Mouse (Mus musculus) CH12.LX (cell line): Measurements from ENCODE around the gene Fam227a. TPM values are rescaled to one million over a fixed set of nuclear protein-coding genes. Genes with fewer than 3 reads are reported as not detected.
A peak's percentile ranks its signal among the peaks of the same experiment; 100 is the strongest.

Experiments
- DNase-seq: peaks from one replicate; pipeline ENCODE4 v3.0.0-alpha.2; 2013; ENCODE audit errors: extremely low read depth
- H3K27ac ChIP-seq: 2 replicates; pipeline ENCODE4 v1.5.1; 2012; ENCODE audit warnings: low read depth, mild to moderate bottlenecking, control low read depth, moderate library complexity; ENCODE audit not compliant: insufficient read depth
- H3K27me3 ChIP-seq: replicated peaks from 2 replicates; pipeline ENCODE3; 2012; ENCODE audit warnings: inconsistent platforms
- H3K36me3 ChIP-seq, 2 experiments: replicated peaks in 1 of 2; 2 replicates each; pipeline versions ENCODE3 to v1.6.1; 2012; ENCODE audit warnings: inconsistent platforms in 1 of 2, low read length in 1 of 2, mild to moderate bottlenecking in 1 of 2, mixed read lengths in 1 of 2, moderate library complexity in 1 of 2; ENCODE audit not compliant: control insufficient read depth in 1 of 2, insufficient read depth in 1 of 2
- H3K4me1 ChIP-seq, 2 experiments: 2 replicates each; pipeline ENCODE4 v1.6.1; 2012; ENCODE audit warnings: inconsistent platforms in 1 of 2, moderate library complexity in 1 of 2; ENCODE audit not compliant: insufficient read depth in 2 of 2, control insufficient read depth in 1 of 2
- H3K4me2 ChIP-seq: 2 replicates; pipeline ENCODE4 v1.6.1; 2012; ENCODE audit warnings: low read depth, mild to moderate bottlenecking, control low read depth; ENCODE audit not compliant: poor library complexity, insufficient read depth, severe bottlenecking
- H3K4me3 ChIP-seq, 3 experiments: fragments of 150-350 bp in 1 of 3; sonication (generic) in 1 of 3; replicated peaks in 1 of 3; 2 replicates each; pipeline versions ENCODE3 to v1.5.1; 2011 to 2012; ENCODE audit warnings: low read depth in 2 of 3, low read length in 2 of 3, mild to moderate bottlenecking in 2 of 3, moderate library complexity in 2 of 3, control low read depth in 1 of 3, improper control_type of control experiment in 1 of 3, inconsistent platforms in 1 of 3, mixed read lengths in 1 of 3; ENCODE audit not compliant: poor library complexity in 1 of 3
- H3K79me2 ChIP-seq: replicated peaks from 2 replicates; pipeline ENCODE4 v1.6.1; 2012; ENCODE audit warnings: mild to moderate bottlenecking, moderate library complexity; ENCODE audit not compliant: control insufficient read depth, poor library complexity, insufficient read depth, severe bottlenecking; ENCODE audit errors: extremely low read depth
- H3K9ac ChIP-seq: 2 replicates; pipeline ENCODE4 v1.6.1; 2012; ENCODE audit warnings: low read depth, mild to moderate bottlenecking, control low read depth, moderate library complexity; ENCODE audit not compliant: insufficient read depth
- H3K9me3 ChIP-seq: replicated peaks from 2 replicates; pipeline ENCODE3; 2012; ENCODE audit warnings: low read length, inconsistent platforms, mixed read lengths
- BHLHE40 ChIP-seq: IDR thresholded peaks from 2 replicates; pipeline ENCODE4 v1.6.1; 2011; ENCODE audit warnings: mild to moderate bottlenecking, low read depth, low read length, improper control_type of control experiment
- CHD2 ChIP-seq: IDR thresholded peaks from 2 replicates; pipeline ENCODE4 v1.6.1; 2011; ENCODE audit warnings: low read length, improper control_type of control experiment
- E2F4 ChIP-seq: IDR thresholded peaks from 2 replicates; pipeline ENCODE4 v1.6.1; 2011; ENCODE audit warnings: low read depth, low read length, improper control_type of control experiment; ENCODE audit not compliant: insufficient replicate concordance
- ELF1 ChIP-seq: IDR thresholded peaks from 2 replicates; pipeline ENCODE4 v1.6.1; 2014; ENCODE audit warnings: low read depth, mild to moderate bottlenecking, inconsistent platforms, low read length, improper control_type of control experiment
- GABPA ChIP-seq: IDR thresholded peaks from 2 replicates; pipeline ENCODE4 v1.6.1; 2012; ENCODE audit warnings: low read depth, low read length, improper control_type of control experiment, inconsistent platforms; ENCODE audit not compliant: insufficient replicate concordance
- HCFC1 ChIP-seq: IDR thresholded peaks from 2 replicates; pipeline ENCODE4 v1.6.1; 2012; ENCODE audit warnings: low read depth, mild to moderate bottlenecking, inconsistent platforms, low read length, improper control_type of control experiment
- MAFK ChIP-seq: IDR thresholded peaks from 2 replicates; pipeline ENCODE4 v1.6.1; 2011; ENCODE audit warnings: low read length, improper control_type of control experiment; ENCODE audit not compliant: insufficient replicate concordance
- MAX ChIP-seq: IDR thresholded peaks from 2 replicates; pipeline ENCODE4 v1.6.1; 2011; ENCODE audit warnings: low read length, improper control_type of control experiment
- MXI1 ChIP-seq: IDR thresholded peaks from 2 replicates; pipeline ENCODE4 v1.6.1; 2011; ENCODE audit warnings: mild to moderate bottlenecking, low read depth, low read length, improper control_type of control experiment
- MYC ChIP-seq: IDR thresholded peaks from 2 replicates; pipeline ENCODE4 v1.6.1; 2011; ENCODE audit warnings: low read depth, mild to moderate bottlenecking, improper control_type of control experiment, low read length
- NELFE ChIP-seq: IDR thresholded peaks from 2 replicates; pipeline ENCODE4 v1.6.1; 2011; ENCODE audit warnings: low read depth, low read length, improper control_type of control experiment
- POLR2A ChIP-seq: IDR thresholded peaks from 2 replicates; pipeline ENCODE4 v1.6.1; 2011; ENCODE audit warnings: low read depth, mild to moderate bottlenecking, improper control_type of control experiment, low read length
- RAD21 ChIP-seq: IDR thresholded peaks from 2 replicates; pipeline ENCODE4 v1.6.1; 2011; ENCODE audit warnings: low read depth, mild to moderate bottlenecking, low read length, improper control_type of control experiment, moderate library complexity
- SIN3A ChIP-seq: IDR thresholded peaks from 2 replicates; pipeline ENCODE4 v1.6.1; 2012; ENCODE audit warnings: low read length, improper control_type of control experiment, inconsistent platforms
- SMC3 ChIP-seq: IDR thresholded peaks from 2 replicates; pipeline ENCODE4 v1.6.1; 2011; ENCODE audit warnings: low read depth, low read length, improper control_type of control experiment
- TBP ChIP-seq: conservative IDR thresholded peaks from 2 replicates; pipeline ENCODE4 v1.6.1; 2011; ENCODE audit warnings: low read depth, low read length, improper control_type of control experiment
- TCF12 ChIP-seq: IDR thresholded peaks from 2 replicates; pipeline ENCODE4 v1.6.1; 2014; ENCODE audit warnings: low read depth, mild to moderate bottlenecking, inconsistent platforms, low read length, improper control_type of control experiment
- UBTF ChIP-seq: IDR thresholded peaks from 2 replicates; pipeline ENCODE4 v1.6.1; 2012; ENCODE audit warnings: low read depth, mild to moderate bottlenecking, inconsistent platforms, low read length, improper control_type of control experiment, moderate library complexity
- ZKSCAN1 ChIP-seq: IDR thresholded peaks from 2 replicates; pipeline ENCODE4 v1.6.1; 2012; ENCODE audit warnings: low read depth, inconsistent platforms, low read length, improper control_type of control experiment, borderline replicate concordance
- ZMIZ1 ChIP-seq: IDR thresholded peaks from 2 replicates; pipeline ENCODE4 v1.6.1; 2012; ENCODE audit warnings: low read depth, mild to moderate bottlenecking, inconsistent platforms, low read length, improper control_type of control experiment
- dilution Hi-C: fragments of 300-500 bp; cut with MboI; formaldehyde crosslinking; loops from 2 replicates; pipeline ENCODE4 v1.14.3; 2020; ENCODE audit warnings: low sequenced_read_pairs; ENCODE audit not compliant: extremely low pct_unique_long_range_greater_than_20kb, extremely low pct_ligation_motif_present
- in situ Hi-C: fragments of 300-500 bp; cut with MboI; formaldehyde crosslinking; loops from 3 replicates; pipeline ENCODE4 v1.14.3; 2019; ENCODE audit warnings: low sequenced_read_pairs, low pct_ligation_motif_present, low pct_unique_long_range_greater_than_20kb, mixed read lengths
- polyA plus RNA-seq: library from polyadenylated mRNA; unstranded; fragments of >175 nt; gene quantifications from 2 replicates; pipeline ENCODE4 v1.2.1, GENCODE M21; 2012; ENCODE audit warnings: low read depth; ENCODE audit not compliant: insufficient read length
- total RNA-seq, 2 experiments: library from RNA; depleted of rRNA; stranded (reverse); fragments of 300-350 nt in 1 of 2; fragments of >200 nt in 1 of 2; gene quantifications; 2 replicates each; pipeline ENCODE4 v1.2.3; 2012 to 2014

Gene Fam227a
- total and polyA plus RNA-seq, 3 experiments: 0.20 to 0.48 (median 0.42) TPM

DNA sequence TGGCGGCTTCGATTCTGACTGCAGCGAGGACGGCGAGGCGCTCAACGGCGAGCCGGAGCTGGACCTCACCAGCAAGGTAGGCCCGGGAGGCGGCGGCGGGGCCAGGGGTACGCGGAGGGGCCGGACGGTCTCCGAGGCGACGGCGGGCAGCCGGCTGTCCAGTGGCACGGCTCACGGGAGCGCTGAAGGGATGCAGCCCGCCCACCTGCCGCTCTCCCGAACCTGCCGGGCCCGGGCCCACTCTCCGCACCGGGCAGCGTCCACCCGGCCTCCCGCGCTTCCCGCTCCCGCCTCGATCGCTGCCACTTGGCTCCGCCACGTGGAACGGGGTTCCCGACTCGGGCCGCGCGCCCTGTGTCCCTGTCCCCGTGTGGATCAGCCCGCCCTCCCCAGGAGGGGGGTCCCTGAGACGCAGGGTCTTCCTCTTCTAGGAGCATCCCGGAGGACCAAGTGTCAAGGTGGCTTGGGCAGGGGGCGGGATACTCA lies 32.3 kb upstream of the Fam227a start:
- Histone ChIP-seq H3K4me3 (peak overlapping the region; percentile 70 to 93 (median 92)), H3K79me2 (peaks cover 33% of the 10 kb centered on the region), H3K27me3 (peaks cover 15% of the 10 kb centered on the region), H3K4me2 (peak overlapping the region; percentile 73), H3K36me3 (peaks cover 4 to 24% of the 10 kb centered on the region in 2 experiments), H3K4me1 (peaks cover 5 to 52% of the 10 kb centered on the region in 2 experiments), H3K27ac (peak overlapping the region; percentile 5; the same call in 1 of the 2 replicates), H3K9ac (peak overlapping the region; percentile 81), H3K9me3 (no peaks in the 10 kb centered on the region)
- in situ Hi-C loops (no loop called here), dilution Hi-C loops (no loop called here)
- no peak for DNase-seq
- TF ChIP-seq MXI1 (peak; percentile 80), UBTF (peak; percentile 64; the same call in 1 of the 2 replicates), SMC3 (no peak), MAX (peak; percentile 32; the same call in 1 of the 2 replicates), GABPA (no peak), SIN3A (0 out of 2 replicates have a peak, but pooled peaks have one; percentile 11)

DNA sequence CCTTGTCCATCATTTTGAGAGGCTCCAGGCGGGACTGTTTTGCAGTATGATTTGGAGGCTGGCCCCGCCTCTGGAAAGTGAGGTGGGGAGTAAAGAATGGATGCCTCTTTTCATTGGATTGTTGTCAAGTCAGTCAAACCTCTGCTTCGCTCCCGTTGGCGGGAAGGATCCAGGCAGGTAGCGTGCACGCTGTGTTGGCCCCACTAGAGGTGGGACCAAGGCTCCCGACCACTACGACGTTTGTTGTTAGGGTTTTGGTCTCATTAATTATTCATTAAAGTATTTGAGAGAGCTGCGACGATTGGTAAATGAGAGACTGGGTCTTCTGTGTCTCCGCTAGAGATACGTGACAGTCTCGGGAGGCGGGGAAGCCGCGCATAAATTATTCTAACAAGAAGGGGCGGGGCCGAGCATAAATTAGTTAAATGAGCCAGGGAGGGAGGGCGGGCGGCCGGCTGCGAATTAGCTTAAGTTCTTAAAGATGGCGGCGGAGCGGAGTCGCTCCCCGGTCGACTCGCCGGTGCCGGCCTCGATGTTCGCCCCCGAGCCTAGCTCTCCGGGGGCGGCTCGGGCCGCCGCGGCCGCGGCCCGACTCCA lies 31.8 kb upstream of the Fam227a start, which contains the start of gene Gtpbp1:
Gene Gtpbp1, plus strand, starts transcription at position 420 of the 597 bp plus-strand sequence.
- dilution Hi-C loops (no loop called here), in situ Hi-C loops (no loop called here)
- H3K27me3 ChIP-seq: peaks cover 15% of the 10 kb centered on the region
- H3K9me3 ChIP-seq: no peaks in the 10 kb centered on the region
- peak; percentile 99 for DNase-seq
- H3K9ac ChIP-seq: peak within 1 kb of the TSS; percentile 81
- peak within 1 kb of the TSS; percentile 70 to 93 (median 92) for H3K4me3 ChIP-seq
- H3K36me3 ChIP-seq: peaks cover 1 to 19% of the 10 kb centered on the region in 2 experiments
- peak within 1 kb of the TSS; percentile 93 for H3K4me2 ChIP-seq
- H3K27ac ChIP-seq: peak within 1 kb of the TSS; percentile 54; the same call in 1 of the 2 replicates
- peaks cover 38% of the 10 kb centered on the region for H3K79me2 ChIP-seq
- H3K4me1 ChIP-seq: peaks cover 5 to 57% of the 10 kb centered on the region in 2 experiments
- TF ChIP-seq CHD2 (peak; percentile 88), BHLHE40 (peak; percentile 77), TBP (0 out of 2 replicates have a peak, but pooled peaks have one; percentile 33), E2F4 (peak; percentile 83; the same call in 1 of the 2 replicates), SIN3A (peak; percentile 14; the same call in 1 of the 2 replicates), ZMIZ1 (peak; percentile 73; the same call in 1 of the 2 replicates), ZKSCAN1 (no peak), MYC (no peak), HCFC1 (peak; percentile 31; the same call in 1 of the 2 replicates), MAFK (no peak), TCF12 (peak; percentile 59), MAX (peak; percentile 79), POLR2A (peak; percentile 84), RAD21 (no peak), ELF1 (peak; percentile 39; the same call in 1 of the 2 replicates), NELFE (peak; percentile 62)
- TF ChIP-seq, all 38 proteins: peak for 12
